Mouse (Mus musculus): ENCODE results near the gene Pusl1.

Pusl1 gene

DNA sequence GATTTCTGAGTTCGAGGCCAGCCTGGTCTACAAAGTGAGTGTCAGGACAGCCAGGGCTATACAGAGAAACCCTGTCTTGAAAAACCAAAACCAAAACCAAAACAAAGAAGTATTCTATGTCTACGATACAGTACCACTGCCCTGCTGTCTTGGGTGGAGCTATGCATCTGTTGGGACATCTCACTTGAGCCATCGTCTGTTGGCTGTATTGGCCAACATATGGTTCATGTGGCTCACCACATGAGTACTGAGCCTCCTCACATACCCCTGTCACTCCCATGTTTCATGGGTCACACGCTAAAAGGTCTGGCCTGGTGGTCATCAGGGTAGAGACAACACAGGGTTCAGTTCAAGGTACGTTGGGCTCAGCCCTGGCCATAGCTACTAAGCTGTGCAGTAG, 5.3 kb downstream of the Pusl1 start:
- DNase-seq: no peak

DNA sequence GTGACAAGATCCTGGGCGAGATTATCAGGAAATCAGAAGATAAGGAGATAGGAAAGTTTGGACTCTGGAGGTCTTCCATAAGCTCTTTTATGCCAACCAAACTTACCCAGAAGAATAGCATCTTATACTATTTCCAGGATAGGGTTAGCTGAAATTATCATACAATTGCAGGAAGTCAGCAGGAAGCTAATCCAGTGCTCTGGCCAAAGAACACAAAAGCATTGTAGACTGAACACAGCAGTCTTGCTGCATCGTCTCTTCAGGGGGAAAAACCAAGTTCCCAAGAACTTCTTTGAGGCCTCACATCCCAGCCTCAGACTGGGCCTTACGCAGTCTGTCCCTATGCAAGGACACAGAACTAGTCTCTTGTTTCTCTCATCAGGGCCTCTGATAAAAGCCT, 8.0 kb downstream of the Pusl1 start:
- no peak for DNase-seq

DNA sequence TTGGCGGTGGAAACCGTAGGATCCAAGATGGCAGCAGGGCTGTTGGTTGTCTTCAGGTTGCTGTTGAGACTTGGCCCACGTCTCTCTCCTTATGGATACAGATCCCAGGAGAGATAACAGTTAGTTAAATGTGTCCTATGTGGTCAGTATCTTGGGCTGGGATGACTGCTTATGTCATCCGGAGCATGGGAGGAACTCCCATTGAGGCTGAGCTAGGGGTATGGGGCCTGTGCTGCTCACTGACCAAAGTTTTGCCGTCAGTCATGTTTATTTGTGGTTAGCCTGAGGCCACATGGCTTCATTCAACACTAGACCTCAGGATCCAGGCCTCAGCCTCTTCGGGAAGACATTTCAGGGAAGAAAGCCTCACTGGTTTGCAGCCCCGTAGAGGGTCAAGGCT, 20.2 kb downstream of the Pusl1 start:
- DNase-seq: no peak

DNA sequence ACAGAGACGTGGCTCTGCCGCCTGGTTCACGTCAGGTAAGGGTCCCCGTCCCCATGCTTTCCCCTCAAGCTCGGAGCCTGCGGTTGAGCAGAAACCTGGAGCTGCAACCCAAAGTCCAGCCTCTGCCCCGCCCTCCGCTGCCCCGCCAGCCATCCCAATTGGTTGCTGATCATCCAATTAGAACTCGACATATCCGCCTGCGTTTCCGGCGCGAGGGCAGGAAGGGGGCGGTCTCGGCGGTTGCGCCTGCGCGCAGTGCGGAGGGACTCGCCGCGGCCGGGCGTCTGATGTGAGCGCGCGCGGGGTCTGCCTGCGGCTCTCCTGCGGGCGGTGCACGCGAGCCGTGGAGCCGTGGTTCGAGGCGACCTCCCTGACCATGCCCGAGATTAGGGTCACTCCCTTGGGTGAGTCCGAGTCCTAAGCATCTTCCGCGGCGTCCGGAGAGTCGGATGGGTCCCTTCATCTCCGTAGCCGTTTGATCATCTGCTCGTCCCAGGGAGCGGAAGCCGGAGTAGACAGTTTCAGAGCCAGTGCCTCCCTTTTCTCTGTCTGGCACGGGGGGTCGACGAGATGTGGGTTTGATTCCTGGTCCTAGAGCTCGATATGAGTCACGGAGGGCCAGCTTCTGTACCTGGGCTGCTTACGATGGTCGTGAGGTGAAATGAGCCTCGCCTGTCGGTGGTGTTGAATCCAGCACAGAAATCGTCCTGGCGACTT, 22.1 kb downstream of the Pusl1 start, which contains the start of the genes Cptp and Ints11:
Gene Cptp, minus strand, starts transcription at position 124 of the 717 bp plus-strand sequence.
Gene Ints11, plus strand, starts transcription at position 230 of the 717 bp plus-strand sequence.
- DNase-seq: peak; percentile 97

DNA sequence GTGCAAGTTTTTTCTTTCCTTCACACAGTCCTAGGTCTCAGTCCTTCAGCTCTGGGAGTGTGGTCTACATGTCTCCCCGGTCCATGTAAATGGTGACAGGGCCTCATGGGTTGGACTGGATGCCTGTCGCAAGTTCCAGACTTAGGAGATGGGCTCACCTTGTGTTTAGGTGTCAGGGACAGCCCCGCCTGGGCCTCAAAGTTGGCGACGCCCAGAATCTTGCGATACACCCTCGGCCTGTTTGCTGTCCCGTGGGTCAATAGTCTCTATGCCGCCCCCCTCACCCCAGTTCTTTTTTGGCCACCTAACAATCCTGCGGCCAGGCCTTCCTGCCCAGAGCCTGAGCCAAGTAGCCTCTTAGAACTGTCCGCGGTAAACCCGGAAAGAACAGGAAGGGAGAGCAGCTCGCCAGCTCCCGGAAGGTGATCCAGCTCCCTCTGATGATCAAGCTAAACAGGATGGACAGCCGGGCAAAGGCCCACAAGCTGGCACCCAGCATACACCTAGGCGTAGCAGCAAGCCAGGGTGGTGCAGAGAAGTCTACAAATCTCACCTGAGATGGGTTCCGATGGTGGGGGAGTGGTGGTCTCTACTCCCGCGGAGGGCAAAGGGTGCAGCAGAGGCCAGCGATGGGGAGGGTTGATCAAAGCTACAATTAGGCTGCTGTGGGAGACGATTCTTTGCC, 22.8 kb downstream of the Pusl1 start:
- DNase-seq: no peak

DNA sequence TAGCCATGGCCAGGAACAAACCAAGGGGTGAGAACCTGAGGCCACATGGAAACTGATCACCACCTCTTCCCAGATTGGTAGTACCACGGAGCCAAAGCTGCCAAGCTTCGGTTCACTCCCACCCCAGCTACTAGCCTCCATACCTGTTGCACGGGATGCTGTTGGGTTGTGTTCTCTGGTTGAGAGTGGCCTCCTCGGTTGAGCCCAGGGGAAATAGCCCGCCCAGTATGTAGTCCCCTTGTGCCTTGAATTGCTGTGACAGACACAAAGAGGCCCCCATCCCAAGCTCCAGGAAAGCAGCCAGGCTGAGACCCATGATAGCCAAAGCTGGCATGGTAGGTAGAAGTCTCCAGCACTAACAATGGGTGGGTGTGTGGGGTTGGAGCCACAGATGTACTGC, 28.6 kb downstream of the Pusl1 start, which contains the start of gene Tas1r3:
Gene Tas1r3, minus strand, starts transcription at position 362 of the 400 bp plus-strand sequence.
- DNase-seq: peak; percentile 17 to 30

DNA sequence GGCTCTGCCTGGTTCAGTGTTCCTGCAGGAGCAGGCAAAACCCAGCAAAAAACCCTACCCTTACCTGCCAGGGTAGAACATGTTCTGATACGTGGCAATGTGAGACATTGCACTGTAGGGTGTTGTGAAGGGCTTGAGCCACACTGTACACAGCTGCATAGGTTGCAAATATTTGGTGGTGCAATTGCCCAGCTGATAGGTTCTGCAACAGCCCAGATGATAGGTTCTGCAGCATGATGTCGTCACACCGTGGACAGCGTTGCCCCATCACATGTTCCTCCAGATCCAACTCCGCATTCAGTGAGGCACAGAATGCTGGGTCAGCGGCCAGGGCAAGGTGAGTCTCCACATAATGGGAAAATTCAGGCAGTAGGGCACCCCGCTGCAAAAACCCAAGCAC, 29.8 kb downstream of the Pusl1 start:
- peak in 1 of 2 experiments; percentile 10 for DNase-seq

DNA sequence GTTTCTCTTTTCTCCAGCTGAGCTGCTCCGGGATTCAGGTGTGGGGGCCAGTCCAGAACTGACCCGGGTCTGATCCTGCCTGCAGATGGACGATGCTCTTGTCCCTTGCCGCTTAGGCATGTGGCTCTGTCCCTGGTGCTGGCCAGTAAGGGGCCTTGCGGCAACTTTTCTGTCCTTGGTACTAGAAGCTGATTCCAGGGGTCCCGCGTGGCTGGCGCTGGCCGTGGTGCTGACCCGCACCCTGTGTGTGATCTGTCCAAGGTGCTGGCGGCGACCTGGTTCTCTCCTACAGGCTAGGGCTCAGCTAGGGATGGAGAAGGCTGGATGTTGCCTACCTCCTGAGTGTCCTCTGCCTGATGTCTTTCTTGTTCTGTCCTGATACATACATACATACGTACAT, 32.3 kb downstream of the Pusl1 start:
- DNase-seq: peak; percentile 8 to 28

DNA sequence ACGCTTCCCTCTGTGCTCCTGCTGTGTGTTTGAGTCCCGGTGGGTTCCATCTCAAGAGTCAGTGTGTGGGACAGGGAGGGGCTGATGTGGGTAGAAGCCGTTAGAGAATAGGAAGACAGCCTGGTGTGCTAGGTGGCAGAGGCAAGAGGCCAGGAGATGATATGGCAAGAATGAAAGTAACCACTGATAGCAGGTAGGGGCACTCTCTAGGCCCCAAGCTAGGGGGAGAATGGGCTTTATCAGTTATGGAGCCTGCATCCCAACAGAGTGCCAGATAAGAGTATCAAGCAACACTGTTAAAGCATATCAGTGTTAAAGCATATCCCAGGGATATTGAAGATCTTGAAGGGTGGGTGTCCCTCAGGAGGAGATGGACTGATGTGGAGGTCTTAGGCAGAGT, 34.7 kb downstream of the Pusl1 start:
- DNase-seq: no peak

DNA sequence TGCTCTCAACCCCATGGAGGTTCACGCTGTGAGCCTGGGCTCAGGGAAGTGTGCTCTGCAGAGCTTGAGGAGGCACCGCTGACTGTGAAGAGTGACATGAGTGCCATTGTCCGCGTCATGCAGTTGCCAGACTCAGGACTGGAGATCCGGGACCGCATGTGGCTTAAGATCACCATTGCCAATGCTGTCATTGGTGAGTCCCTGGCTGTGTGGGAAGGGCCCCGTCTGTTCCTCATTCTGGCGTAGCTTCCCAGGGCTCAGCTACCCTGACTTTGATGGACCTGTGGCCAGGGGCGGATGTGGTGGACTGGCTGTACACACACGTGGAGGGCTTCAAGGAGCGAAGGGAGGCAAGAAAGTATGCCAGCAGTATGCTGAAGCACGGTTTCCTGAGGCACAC, 35.5 kb downstream of the Pusl1 start:
- DNase-seq: no peak

DNA sequence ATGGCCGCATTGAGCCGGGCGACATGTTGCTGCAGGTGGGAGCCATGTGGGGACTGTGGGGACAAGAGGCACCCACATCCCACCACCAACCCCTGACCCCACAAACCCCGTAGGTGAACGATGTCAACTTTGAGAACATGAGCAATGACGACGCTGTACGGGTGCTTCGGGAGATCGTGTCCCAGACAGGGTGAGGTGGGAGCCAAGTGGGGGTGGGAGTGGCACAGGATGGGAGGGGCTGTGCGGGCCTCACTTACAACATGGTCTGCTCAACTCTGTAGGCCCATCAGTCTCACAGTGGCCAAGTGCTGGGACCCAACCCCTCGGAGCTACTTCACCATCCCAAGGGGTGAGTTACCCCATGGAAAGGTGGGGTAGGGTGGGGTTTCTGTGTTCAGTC, 36.6 kb downstream of the Pusl1 start:
- no peak for DNase-seq

DNA sequence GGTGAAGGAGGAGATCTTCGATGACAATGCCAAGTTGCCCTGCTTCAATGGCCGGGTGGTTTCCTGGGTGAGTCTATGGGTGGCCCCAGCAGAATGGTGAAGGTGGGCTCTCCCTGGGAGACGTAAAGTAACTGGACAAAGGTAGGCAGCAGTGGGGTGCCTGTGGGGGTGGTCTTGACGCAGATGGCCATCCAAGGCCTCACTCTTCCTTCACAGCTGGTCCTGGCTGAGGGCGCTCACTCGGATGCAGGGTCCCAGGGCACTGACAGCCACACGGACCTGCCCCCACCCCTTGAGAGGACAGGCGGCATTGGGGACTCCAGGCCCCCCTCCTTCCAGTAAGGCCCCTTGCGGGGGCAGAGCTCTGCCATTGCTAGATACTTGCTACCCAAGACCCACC, 38.2 kb downstream of the Pusl1 start:
- no peak for DNase-seq

DNA sequence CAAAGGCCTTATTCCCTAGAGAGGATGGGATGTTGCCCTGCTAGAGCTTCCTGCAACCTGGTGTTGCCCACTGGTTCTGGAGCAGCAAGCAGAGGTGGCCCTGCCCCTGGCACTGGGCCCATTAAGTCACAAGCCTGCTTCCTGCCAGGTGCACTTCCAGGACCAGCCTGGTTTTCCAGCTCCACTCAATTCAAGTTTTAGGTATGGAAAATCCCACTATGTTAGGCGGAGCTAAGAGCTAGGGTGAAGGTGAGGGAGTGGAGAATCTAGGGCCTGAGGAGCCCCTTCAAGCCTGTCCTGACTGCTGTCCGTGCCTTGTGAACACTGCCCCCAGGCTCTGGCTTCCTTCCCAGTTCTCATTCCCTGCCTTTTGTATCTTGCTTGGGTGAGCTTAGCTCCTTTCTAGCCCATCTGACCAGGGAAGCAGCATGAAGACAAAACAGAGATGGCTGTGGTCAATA, 39.6 kb downstream of the Pusl1 start:
- peak; percentile 77 to 79 for DNase-seq

DNA sequence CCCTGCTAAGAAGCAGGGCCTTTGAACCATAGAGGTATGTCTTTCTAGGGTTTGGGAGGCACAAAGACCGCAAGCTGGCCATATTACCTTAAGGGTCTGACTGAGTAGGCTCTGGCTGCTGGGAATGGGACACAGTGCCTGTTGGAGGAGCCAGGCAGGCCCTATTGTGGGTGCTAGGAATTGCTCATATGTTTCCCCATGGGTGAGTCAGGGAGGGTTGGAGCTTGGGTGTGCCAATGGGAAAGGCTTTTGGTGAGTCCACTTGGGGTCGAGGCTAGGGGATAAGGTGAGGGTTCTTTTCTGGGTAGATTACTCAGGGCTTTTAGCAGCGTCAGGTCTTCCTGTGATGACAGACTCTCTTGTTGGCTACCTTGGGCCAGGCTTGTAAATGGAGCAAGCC, 40.2 kb downstream of the Pusl1 start:
- no peak for DNase-seq

DNA sequence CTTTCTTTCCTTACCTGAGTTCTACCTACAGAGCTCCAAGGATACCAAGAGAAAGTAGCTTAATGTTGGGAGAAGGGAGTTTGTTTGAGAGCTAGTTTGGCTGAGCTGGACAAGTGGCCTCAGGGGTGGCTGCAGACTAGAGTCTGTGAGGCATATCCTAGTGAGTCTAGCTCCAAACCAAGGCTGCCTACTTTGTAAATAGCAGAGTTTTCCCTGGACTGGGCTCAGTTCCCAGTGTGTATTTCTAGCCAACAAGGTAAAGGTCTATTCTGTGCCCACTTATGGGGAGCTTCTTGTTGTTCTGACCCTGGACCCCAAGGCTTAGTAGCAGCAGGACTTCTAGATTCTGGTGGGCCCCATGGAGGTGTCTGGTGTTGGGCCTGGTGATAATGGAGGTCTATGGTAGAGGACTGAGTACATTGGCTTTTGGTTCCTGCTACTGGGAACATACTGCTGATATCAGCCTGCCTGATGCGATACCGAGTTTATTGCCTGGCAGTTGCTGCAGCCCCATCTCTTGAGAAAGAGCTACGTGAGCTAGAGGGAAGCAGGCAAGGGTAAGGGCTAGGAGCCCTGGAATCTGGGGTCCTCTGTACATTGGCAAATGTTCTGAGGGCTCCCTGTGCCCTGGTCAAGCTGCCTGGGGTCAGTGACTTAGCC, 41.7 kb downstream of the Pusl1 start:
- no peak for DNase-seq

DNA sequence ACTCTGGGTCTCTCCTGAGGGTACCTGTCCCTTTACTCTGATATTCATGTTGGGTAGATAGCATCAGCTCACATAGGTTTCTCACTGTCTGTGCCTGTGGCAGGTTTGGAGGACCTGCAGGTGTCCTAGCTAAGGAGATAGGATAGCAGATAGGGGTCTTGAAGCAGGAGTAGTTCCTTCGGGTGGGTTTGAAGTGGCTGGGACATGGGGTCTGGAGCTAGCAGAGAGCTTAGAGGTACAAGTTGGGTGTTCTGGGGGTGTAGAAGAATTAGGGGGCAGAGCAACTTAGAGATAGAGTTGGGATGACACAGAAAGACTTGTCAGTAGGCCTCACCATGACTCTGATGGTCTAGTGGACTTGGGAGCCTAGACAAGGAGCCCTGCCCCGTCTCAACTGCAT, 42.2 kb downstream of the Pusl1 start:
- DNase-seq: no peak

DNA sequence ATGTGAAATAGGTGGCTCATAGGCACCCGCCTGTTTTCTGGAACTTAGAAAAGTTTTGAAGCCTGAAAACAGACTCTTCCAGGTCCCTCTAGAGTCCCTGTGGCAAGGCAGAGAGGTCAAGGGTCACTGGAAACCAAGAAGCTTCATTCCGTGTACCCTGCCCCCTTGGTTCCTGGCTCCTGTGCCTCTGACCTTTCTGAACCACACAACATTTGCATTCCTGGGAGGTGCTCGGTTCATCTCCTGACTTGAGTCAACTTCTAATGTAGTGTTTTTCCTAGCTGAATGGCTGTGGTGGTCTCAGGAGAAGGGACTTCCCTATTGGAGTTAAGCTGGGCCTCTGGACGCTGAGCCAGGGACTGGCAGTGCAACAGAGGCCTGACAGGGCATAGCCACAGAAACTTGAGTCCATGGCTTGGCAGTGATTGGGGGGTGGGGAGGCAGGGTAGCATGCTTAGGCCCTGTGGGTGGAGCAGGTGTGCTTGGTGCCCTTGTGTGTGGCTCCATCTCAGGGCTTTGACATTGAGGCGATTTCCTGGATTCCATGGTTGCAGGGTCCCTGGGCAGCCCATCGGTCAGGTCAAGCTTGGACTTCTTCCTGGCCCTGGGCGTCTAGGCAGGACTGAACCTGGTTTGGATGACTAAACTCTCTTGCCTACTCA, 43.0 kb downstream of the Pusl1 start:
- no peak for DNase-seq

DNA sequence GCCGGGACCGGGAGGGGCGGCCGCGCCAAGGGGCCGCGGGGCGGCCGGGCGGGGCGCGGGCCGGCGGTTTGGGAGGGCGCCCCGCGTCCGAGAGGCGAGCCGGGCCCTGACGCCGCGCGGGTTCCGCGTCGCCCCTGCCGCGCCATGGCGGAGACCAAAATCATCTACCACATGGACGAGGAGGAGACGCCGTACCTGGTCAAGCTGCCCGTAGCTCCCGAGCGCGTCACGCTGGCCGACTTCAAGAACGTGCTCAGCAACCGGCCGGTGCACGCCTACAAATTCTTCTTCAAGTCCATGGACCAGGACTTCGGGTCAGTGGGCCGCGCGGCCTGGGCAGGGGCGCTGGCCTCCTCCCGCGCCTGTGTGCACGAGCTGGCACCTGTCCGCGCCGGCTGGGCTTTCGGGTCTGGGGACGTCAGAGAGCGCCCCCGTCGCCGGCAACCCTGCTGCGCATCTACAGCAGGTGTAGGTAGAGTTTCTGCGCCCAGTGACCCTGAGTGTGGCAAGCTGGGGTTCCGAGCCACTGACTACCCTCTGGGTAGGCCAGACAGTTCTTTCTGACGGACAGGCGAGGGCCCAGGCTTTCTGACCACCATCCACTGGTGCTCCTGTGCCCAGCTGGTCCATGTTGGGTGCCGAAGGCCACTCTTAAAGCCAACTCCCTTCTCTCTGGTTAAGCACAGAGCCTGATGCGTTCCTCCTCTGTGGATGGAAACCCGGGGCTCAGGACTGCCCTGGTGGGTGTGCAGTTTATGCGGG, 43.8 kb downstream of the Pusl1 start:
- peak; percentile 66 to 71 for DNase-seq

DNA sequence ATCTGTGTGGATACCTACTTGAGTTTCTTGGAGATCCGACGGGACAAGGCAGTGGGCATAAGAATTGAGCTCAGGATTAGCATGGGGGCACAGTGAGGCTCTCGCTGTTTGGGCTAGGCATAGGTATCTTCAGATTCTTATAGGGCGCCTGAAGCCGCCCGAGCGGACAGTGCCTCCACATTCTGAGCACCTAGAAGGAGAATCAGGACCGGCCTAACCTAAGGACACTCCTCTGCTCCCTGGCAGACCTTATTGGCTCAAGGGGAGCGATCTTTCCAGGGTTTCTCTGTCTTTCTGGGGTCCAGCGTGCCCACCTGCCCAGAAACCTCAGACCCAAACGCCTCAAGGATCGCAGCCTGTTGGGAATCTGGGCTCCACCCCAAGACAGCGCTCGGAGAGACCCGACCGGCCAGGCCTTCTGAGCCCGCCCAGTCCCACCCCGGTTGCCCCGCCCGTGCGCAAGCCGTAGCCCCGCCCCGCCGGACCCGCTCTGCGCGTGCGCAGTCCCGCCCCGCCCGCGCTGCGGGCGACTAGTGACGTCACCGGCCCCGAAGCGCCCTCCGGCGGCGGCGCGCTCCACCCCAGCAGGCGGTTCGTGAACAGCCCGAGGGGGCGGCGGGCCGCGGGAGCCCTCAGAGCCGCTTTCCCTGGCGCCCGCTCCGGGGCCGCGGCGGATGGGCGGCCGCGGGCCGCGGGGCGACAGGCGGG, 44.6 kb downstream of the Pusl1 start, which contains the start of gene Dvl1:
Gene Dvl1, plus strand, starts transcription at position 532 of the 708 bp plus-strand sequence.
- peak; percentile 98 to 99 for DNase-seq

DNA sequence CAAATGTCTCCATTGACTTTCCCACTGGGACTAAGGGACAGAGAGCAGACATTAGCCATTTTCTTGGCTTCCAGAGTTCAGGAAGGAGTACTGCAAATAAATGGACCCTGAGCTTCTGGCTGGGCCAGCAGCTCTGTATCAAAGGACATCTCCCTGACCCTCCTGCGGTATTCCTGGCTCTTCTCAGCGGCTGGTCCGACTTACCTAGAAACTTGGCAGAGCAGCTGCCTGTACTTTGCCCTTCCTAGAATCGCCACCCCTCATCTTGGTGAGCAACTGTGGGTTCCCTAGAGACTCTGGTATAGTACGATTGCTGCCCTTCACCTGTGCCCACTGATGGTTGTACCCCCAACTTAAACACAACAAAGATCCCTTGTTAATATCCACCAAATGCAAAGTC, 48.4 kb downstream of the Pusl1 start:
- DNase-seq: no peak

DNA sequence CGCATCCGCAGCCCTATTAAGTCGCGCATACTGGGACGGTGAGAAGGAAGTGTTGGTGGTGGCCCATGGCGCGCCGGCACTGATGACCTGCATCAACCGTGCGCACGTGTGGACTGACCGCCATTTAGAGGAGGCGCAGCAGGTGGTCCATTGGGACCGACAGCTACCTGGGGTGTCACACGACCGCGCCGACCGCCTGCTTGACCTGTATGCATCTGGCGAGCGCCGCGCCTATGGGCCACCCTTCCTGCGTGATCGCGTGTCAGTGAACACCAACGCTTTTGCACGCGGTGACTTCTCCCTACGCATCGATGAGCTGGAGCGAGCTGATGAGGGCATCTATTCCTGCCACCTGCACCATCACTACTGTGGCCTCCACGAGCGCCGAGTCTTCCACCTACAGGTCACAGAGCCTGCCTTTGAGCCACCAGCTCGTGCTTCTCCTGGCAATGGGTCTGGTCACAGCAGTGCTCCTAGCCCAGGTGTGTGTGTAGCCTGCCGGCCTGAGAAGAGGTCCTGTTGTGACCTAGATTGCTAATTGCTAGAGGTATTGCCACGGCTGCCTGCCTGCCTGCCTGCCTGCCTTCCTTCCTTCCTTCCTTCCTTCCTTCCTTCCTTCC, 49.8 kb downstream of the Pusl1 start:
- peak; percentile 50 to 66 for DNase-seq

All from cerebellum, postnatal 14 days (tissue).